Mouse (Mus musculus) monocyte, adult 5-6 weeks (primary cell): ENCODE measurements around the gene Olfr95. TPM values are rescaled to one million over a fixed set of nuclear protein-coding genes. Genes with fewer than 3 reads are reported as not detected.

Experiments used
- ATAC-seq: fragments of 153-309, 156-312 bp; replicated peaks from 2 replicates; pipeline ENCODE4 v1.8.0; 2017; ENCODE audit warnings: mild to moderate bottlenecking; ENCODE audit not compliant: low TSS enrichment, insufficient number of reproducible peaks, severe bottlenecking, poor library complexity, low FRiP score
- total RNA-seq: library from RNA; stranded (forward); fragments of 200-1000, 200-491, 200-594 nt; gene quantifications from 3 replicates; pipeline ENCODE4 v1.2.3, GENCODE M21; 2017

Olfr95 gene
- total RNA-seq, 1 experiment from 2014 or later: not detected

- no peak for ATAC-seq
Measured at GRCm38 (mm10) chr17:37161394-37161793, 51.5 kb downstream of the Olfr95 start, which contains the start of gene Olfr93. Gene Olfr93, minus strand, starts transcription at chr17:37161494.

Other genes starting within 250 kb of the Olfr95 start
- gene 2410137M14Rik, start 231.9 kb downstream of the Olfr95 start, total RNA-seq: not detected in 3 replicates
- not detected in 3 replicates for gene H2-M5, start 223.6 kb downstream of the Olfr95 start, total RNA-seq
- 0.64 to 3.4 TPM in 2 of 3 replicates, not detected in the other for gene Zfp57, start 212.0 kb downstream of the Olfr95 start, total RNA-seq
- gene Mog, start 189.7 kb downstream of the Olfr95 start, total RNA-seq: not detected in 3 replicates
- gene Gabbr1, start 167.2 kb downstream of the Olfr95 start, total RNA-seq: 20.1 to 24.2 TPM (median 24.1 TPM) in 3 replicates
- not detected in 3 replicates for gene Olfr90, start 124.6 kb downstream of the Olfr95 start, total RNA-seq
- gene Olfr91, start 114.8 kb downstream of the Olfr95 start, total RNA-seq: not detected in 3 replicates
- gene Olfr92, start 93.0 kb downstream of the Olfr95 start, total RNA-seq: 0.48 TPM in 1 of 3 replicates, not detected in the others
- gene Olfr93, start 51.6 kb downstream of the Olfr95 start, total RNA-seq: not detected in 3 replicates
- not detected in 3 replicates for gene Ubd, start 19.2 kb downstream of the Olfr95 start, total RNA-seq
- gene Olfr94, start 12.1 kb downstream of the Olfr95 start, total RNA-seq: not detected in 3 replicates
- not detected in 3 replicates for gene Olfr96, start 7.0 kb upstream of the Olfr95 start, total RNA-seq
- not detected in 3 replicates for gene Olfr97, start 24.2 kb upstream of the Olfr95 start, total RNA-seq
- gene Olfr98, start 50.6 kb upstream of the Olfr95 start, total RNA-seq: not detected in 3 replicates
- 78.7 to 86.4 TPM (median 79.2 TPM) in 3 replicates for gene H2-M3, start 57.1 kb upstream of the Olfr95 start, total RNA-seq
- not detected in 3 replicates for gene Olfr99, start 70.3 kb upstream of the Olfr95 start, total RNA-seq
- not detected in 3 replicates for gene Olfr101, start 91.2 kb upstream of the Olfr95 start, total RNA-seq
- gene Olfr102, start 103.9 kb upstream of the Olfr95 start, total RNA-seq: not detected in 3 replicates
- not detected in 3 replicates for gene Olfr103, start 126.6 kb upstream of the Olfr95 start, total RNA-seq
- gene Olfr104-ps, start 146.5 kb upstream of the Olfr95 start, total RNA-seq: not detected in 3 replicates
- gene Olfr105-ps, start 165.9 kb upstream of the Olfr95 start, total RNA-seq: not detected in 3 replicates
- not detected in 3 replicates for gene Olfr106-ps, start 177.3 kb upstream of the Olfr95 start, total RNA-seq
- not detected in 3 replicates for gene Olfr107, start 186.1 kb upstream of the Olfr95 start, total RNA-seq
- gene Olfr108, start 232.4 kb upstream of the Olfr95 start, total RNA-seq: not detected in 3 replicates
- gene Olfr109, start 245.8 kb upstream of the Olfr95 start, total RNA-seq: not detected in 3 replicates